Mouse (Mus musculus): ENCODE data around the gene Olfr1180.
"Not testable (repeated sequence)": the region's sequence is repeated elsewhere in the genome, so short reads cannot be mapped to it uniquely, and the experiment has no call there.

The Olfr1180 gene

GRCm38 (mm10) chr2:88419051-88419450, at the start of gene Olfr1180:
TSS of gene Olfr1180 (minus strand) at chr2:88419151.
- in situ Hi-C loops (cut with MboI; ENCODE audit: unreplicated experiment in 2 of 2), result no loop called here

- in situ Hi-C loops (cut with MboI; ENCODE audit: unreplicated experiment in 2 of 2), result not testable (repeated sequence)
Measured at GRCm38 (mm10) chr2:88454567-88454966, 35.6 kb upstream of the Olfr1180 start, which contains the start of gene Olfr1183. TSS of gene Olfr1183 (plus strand) at chr2:88454867.

GRCm38 (mm10) chr2:88449031-88449430, 30.1 kb upstream of the Olfr1180 start, which contains the start of gene Gm13757:
TSS of gene Gm13757 (minus strand) at chr2:88449131.
- in situ Hi-C loops (cut with MboI; ENCODE audit: unreplicated experiment in 2 of 2), result no loop called here

- in situ Hi-C loops (cut with MboI; ENCODE audit: unreplicated experiment in 2 of 2), result no loop called here
Measured at GRCm38 (mm10) chr2:88426071-88426470, 7.1 kb upstream of the Olfr1180 start, which contains the start of gene Olfr1181. TSS of gene Olfr1181 (minus strand) at chr2:88426171.

GRCm38 (mm10) chr2:88406353-88406752, 12.6 kb downstream of the Olfr1180 start, which contains the start of gene Olfr1179:
TSS of gene Olfr1179 (minus strand) at chr2:88406453.
- in situ Hi-C loops (cut with MboI; ENCODE audit: unreplicated experiment in 2 of 2), result no loop called here

GRCm38 (mm10) chr2:88386762-88387161, 32.2 kb downstream of the Olfr1180 start, which contains the start of gene Olfr1178:
TSS of gene Olfr1178 (plus strand) at chr2:88387062.
- in situ Hi-C loops (cut with MboI; ENCODE audit: unreplicated experiment in 2 of 2), result no loop called here
